Mouse (Mus musculus): ENCODE measurements around the gene Rab35.

Rab35 gene

DNA sequence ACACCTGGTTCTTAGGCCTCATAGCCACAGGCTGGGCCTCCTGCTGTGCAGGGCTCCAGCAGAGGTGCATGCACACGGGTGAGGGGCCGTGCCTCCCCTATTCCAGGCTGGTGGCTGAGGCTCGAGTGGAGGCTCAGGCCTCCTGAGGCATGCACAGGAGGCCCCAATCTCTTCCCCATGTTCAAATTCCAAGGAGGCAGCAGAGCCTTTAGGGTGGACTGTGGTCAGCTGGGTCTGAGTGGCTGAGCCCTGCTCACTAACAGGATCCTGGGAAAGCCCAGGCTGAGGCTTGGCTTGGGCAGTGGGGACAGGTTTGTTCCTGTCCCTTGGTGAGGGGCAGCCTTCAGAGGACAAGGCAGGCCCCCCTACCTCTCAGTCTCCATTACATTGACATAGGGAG is 17.2 kb downstream of the Rab35 start:
- no peak for DNase-seq (ENCODE audit: low spot score in 2 of 2)

DNA sequence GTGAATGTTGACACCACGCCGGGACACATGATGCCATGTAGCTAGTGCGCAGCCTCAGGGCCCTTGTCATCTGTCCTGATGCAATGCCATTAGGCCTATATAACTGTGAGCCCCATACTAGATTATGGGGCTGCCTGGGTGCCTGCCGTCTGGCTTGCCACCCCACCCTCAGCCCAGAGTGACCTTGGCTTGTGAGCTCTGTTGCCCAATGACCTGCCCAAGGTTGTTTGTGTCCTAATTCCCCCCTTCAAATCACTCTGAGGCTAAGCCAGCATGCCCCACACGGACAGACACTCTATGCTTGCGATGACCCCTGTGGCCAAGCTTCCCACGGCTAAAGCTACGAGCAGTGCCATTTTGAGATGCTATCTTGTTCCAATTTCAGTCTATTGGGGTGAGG is 18.0 kb downstream of the Rab35 start:
- no peak for DNase-seq (ENCODE audit: low spot score in 2 of 2)

DNA sequence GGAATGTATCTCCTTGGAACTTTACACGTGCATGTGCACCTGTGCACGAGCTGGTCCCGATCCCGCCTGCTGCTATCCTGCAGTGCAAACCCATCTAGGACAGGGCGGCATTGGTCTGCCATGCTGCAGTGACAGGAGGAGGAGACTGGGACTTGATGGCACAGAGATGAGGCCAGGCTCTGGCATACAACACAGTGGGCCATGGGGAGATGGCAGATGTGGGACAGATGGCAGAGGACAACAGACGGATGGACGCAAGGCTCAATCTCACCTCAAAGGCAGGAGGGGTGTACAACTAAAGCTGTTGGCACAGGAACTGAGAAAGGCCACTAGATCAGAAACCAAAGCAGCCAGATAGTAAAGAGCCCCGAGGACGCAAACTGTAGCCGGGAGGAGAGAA is 19.2 kb downstream of the Rab35 start:
- no peak for DNase-seq (ENCODE audit: low spot score in 2 of 2)

DNA sequence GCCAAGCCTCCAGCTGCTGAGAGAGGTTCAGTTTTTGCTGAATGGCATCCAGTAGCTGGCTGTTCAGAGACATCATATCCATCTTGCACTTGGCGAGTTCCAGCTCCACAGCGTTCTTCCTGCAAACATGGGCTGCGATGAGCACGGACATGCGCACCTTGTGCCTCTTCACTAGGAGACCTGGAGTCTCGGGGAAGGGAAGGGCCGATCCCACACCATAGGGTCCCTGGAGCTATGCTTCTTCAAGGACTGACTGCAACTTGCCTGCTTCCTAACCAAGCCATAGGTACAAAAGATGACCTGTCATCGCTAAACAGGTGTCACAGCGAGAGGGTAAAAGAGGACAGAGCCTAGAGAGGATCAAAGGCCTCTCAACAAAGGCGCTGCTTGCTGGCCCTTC is 20.1 kb downstream of the Rab35 start:
- no peak for DNase-seq (ENCODE audit: low spot score in 2 of 2)

DNA sequence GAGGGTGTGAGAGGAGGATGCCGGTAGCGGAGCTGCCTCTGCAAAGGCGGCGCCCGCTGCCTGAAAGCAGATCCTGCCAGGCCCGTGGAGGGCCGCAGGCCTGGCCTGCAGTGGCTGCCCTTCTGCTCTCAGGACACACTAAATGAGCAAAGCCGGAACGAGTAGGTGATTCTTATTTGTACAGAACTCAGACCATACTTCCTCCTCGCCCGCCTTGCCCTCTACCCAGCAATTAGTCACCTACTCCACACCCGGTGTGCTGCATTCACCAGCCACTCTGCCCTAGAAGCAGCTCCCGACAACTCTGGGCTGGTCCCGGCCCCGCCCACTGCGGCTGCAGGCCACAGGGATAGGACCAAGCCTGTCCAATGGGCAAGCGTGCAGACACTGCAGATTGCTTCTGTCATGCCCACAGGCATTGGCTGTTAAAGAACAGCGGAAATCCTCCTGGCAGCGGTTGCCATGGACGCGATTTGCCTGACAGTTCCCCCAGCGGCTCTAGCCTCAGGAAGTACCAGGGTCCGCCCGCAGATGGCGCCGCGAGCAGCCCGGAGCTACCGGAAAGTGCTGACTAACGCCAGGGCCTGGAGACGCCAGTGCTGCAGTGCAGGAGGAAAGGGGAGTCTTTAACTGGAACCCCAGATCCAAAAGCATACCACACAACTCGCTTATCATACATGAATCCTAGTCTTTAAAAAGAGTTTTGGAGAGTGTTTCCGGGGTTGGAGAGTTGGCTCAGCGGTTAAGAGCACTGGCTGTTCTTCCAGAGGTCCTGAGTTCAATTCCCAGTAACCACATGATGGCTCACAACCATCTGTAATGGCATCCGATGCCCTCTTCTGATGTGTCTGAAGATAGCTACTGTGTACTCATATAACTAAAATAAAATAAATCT is 21.2 kb downstream of the Rab35 start:
- DNase-seq (ENCODE audit: low spot score in 2 of 2): peak; percentile 100

DNA sequence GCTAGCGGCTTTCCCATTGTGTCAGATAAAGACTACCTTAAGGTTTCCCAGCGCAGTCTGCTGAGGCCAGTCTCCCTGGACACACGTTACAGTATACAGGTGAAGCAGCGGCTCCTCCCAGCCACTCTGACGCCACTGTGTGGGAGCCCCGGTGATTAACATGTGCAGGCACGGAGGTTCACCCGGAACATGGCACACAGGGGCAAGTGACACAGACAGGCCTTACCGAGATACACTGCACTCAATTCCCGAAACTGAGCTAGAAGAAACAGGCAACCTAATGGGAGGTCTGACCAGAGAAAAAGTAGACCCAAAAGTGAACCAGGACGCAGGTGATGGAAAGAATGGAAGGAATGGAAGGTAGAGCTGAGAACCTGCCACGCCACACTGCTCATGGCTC is 22.1 kb downstream of the Rab35 start:
- DNase-seq (ENCODE audit: low spot score in 2 of 2): no peak

DNA sequence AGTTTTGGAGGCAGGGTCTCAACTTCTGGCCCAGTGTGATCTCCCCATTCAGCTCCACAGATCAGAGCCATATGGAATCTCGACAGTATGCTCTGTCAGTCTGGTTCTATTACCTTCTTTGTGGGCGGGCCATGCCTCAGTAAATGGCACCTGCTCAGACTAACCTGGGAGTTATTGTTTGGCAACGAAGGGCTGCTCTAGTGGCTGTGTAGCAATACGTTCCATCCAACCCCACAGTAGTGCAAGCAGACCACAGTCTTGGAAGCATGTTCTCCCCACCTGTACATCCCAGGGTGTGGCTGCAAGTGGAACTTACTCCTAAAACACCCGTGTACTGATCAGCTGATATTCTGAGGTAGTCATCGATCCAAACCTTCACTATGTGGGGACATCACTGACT is 25.0 kb downstream of the Rab35 start:
- no peak for DNase-seq (ENCODE audit: low spot score in 2 of 2)

DNA sequence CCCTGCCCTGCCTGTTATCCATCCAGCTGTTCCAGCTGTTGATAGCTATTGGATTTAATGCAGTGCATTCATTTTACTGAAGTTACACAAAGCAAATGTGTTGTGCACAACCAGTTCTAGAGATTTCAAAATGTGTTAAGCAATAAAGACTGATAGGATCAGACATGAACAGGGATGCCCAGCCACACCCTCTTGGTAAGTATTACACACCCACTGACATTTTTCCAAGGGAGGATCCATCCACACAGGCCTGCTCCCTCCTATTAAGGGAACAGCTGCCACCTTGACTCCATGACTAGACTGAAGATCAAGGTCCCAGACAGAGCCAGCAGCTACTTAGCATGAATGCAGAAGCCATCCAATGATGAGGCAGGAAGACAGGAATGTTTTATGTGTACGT is 25.5 kb downstream of the Rab35 start:
- DNase-seq (ENCODE audit: low spot score in 2 of 2): no peak

DNA sequence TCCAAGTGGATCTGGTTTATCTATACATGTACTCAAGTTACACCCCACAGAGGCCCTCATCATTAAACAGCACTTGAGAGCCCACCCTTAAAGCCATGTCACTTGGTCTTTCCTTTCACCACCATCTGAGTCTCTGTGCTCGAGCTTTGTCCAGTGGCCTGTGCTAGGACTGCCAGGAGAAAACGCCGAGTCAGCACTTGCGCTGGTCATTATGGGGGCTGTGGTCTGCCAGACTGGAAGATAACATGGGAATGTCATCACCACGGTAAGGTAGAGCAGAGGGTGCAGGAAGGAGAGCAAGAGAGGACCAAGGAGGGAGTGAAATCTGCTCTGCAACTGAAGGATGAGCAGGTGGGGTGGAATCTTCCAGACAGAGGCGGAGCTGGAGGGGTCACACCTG is 26.6 kb downstream of the Rab35 start:
- DNase-seq (ENCODE audit: low spot score in 2 of 2): no peak

DNA sequence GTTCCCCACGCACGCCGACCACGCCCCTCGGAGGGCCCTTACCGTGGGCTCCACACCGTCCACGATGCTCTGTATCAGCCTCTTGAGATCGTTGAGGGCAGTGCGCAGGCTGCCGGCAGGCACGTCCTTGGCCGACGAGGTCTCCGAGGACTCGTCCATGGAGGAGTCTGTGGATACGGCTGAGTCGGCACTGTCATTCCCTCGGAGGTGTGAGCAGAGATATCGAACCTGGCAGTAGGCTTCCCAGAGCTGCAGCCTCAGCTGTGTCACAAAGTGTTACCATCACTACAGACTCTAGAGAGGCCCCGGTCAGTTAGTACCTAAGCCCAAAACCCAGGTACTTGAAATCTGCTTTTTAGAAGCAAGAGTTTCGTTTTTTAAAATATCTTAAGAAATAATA is 30.9 kb downstream of the Rab35 start:
- no peak for DNase-seq (ENCODE audit: low spot score in 2 of 2)

DNA sequence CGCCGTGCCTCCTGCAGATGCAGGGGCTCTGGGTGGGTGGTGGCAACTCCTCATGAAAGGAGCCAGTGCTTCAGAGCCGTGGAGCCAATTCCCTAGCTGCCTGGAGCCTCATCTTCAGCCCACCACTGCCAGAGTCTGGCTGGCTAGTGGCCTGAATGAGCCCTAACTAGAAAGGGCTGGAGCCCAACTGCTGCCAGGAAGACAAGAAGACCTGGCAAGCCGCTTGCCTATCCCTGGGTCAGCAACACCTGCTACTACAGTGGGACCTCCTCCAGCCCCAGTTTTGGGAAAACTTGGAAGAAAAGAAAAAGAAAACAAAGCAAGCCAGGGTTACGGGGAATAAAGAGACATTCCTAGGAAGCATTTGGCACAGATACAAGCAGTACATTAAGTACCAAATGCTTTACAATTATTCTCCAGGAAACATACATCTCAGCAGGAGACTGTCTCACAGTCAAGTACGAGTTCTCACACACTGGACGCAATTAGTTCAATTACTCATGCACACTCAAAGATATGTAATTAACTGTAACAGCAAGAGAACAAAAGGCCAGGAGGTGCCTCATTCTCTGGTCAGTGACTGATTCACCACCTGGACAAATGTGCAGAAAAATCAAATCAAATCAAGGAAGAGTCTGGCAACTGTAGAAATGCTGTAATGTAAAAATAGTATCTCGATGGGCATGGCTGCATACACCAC is 34.8 kb downstream of the Rab35 start:
- peak in 1 of 2 experiments; percentile 58 for DNase-seq (ENCODE audit: low spot score in 2 of 2)

DNA sequence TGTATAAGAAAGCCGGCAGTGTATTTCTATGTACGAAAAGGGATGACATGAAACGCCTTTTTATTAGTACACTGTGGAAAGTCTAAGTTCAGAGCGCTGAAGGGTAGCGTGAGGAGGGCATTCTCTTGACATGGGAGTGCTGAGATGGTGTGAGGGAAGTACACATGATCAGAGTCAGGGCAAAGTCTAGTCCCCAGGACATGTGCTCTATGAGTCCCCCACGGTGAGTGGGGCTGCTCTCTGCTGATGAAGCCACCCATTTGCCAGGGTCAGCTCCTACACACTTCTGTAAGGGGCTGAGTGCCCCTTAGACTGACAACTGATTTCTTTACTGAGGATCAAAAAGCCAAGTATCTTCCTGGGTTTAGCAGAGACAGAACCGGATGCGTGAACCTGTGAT is 35.5 kb downstream of the Rab35 start:
- DNase-seq (ENCODE audit: low spot score in 2 of 2): no peak

DNA sequence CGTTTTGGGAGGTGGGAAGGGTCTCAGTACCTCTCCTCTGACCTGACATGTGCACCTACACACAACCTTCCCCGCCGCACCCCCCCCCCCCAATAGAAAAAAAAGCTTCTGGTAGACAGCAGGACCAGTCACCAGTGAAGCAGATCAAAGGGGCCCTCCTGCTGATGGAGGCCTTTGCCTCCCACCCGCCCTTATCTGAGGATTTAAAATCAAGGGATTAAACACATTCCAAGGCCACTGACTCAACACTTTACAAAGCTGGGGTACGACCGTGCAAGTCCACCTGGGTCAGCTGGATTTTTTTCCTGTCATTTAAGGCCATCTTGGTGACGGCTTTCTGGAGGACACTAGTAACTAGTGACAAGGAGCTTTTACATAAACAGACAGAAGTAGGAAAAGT is 36.2 kb downstream of the Rab35 start:
- no peak for DNase-seq (ENCODE audit: low spot score in 2 of 2)

DNA sequence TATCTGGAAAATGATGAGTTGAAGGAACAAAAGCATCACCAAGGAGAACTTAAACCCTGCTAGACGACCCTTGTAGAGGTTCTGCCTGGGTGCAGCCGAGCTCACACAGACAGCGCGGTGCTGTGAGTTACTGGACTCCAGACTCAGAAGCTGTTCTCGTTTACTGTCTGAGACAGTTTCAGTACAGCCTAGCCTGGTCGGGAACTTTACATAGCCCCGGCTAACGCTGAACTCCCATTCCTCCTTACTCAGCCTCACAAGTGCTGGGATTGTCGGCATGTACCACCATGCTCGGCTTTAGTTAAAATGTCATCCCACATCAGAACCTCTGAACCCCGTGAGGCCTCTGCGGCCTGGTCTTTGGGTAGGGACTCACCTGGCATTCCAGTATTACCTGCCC is 37.3 kb downstream of the Rab35 start:
- DNase-seq (ENCODE audit: low spot score in 2 of 2): no peak

DNA sequence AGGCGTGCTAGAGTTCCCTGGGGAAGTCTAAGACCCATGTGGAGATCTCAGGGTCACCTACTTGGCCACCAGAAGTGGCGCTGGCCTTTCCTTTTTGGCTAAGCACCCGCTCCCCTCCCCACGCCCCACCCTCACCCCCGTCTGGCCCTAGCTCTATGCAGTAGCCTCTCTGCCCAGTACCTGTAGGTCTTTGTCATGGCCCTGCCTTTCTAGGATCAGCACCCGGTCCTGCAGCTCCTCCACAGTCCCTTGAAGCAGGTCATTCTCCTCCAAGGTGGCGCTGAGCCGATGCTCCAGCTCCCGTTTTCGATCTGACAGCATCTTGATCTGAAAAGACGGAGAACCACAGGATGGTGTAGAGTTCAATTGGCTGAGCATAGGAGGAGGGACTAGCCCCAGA is 38.3 kb downstream of the Rab35 start:
- DNase-seq (ENCODE audit: low spot score in 2 of 2): no peak

DNA sequence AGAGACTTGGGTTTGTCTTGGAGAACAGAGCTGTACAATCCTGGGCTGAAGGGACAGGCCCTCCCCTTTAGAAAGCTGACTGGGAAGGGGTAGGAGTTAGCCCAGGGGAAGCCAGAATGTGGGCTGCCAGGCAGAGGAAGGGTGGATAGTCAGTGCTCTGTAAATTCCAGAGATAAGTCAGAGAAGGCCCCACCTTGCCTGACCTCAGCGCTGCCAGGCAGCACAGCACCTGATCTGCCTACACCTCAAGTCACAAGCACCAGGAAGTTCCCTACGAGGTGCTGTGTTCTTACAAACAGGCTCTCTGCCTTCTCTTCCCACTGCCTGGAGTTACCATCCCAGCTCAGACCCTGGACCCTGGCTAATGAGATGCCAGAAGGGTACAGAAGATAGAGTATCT is 38.7 kb downstream of the Rab35 start:
- no peak for DNase-seq (ENCODE audit: low spot score in 2 of 2)

DNA sequence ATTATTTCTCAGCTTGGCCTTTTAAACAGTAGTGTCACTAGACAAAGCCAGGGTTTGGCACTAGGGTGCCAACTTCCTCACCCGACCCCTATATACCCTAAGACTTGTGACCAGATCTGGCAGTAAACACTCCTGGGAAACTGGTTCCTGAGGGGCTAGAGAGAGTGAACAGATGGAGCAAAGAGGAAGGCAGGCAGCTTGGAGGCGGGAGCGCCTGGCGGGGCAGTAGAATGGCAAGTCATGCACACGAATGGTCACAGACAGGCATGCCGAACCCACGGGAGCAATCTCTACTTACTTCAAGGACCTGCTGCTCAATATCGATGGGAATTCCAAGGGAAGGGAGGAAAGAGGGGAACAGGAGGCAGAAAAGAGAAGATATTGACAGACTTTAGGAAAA is 40.1 kb downstream of the Rab35 start:
- no peak for DNase-seq (ENCODE audit: low spot score in 2 of 2)

DNA sequence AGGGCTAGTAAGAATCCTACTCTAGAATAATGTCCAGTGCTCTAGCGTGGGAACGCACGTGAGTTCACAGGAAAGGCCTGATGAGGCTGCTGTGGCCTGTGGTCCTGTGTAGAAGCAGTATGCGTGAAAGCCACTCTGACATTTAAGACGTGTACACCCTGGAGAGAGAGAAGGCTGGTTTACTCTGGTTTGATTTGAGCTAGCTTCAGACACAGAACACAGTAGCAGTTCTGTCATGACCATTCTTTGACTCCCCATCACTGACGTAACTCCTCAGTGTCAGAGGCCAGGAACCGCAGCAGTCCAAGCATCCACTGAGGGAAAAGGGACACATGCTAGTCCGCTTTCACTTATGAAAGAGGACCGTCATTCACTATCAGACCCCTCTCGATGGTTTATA is 53.4 kb downstream of the Rab35 start:
- DNase-seq (ENCODE audit: low spot score in 2 of 2): no peak

DNA sequence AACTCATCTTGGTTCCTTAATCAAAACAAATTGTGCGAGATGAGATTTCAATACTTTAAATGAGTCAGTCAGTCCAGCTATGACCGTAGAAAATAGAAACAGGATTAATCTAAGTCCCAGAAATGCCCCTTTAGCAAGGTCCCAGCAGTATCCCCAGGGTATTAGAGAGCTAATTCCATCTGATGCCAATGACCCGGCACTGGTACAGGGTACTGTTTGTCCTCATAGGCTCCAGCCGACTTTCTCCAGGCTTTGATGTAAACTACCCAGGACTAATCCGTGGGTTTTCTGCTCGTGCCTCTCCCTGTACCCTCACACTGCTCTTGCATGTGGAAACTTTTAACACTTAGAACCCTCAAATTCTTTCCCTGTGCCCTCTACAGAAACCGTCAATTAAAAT is 55.0 kb downstream of the Rab35 start:
- DNase-seq (ENCODE audit: low spot score in 2 of 2): no peak

DNA sequence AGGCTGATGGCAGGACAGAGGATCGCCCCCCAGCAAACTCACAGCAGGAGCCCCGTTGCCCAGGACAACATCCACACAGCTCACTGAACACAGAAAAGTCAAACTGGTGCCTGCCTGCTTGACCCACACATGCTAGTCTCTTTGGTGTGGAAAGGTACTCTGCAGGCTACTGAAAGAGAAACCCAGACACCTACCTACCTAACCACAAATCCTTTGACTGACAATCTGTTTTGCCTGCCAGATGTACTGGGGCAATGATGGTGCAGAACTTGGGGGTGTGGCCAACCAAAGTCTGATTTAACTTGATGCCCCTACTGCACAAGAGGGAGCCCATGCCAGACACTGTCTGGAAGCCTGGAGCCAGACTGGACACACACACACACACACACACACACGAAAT is 61.6 kb downstream of the Rab35 start:
- DNase-seq (ENCODE audit: low spot score in 2 of 2): no peak

DNA sequence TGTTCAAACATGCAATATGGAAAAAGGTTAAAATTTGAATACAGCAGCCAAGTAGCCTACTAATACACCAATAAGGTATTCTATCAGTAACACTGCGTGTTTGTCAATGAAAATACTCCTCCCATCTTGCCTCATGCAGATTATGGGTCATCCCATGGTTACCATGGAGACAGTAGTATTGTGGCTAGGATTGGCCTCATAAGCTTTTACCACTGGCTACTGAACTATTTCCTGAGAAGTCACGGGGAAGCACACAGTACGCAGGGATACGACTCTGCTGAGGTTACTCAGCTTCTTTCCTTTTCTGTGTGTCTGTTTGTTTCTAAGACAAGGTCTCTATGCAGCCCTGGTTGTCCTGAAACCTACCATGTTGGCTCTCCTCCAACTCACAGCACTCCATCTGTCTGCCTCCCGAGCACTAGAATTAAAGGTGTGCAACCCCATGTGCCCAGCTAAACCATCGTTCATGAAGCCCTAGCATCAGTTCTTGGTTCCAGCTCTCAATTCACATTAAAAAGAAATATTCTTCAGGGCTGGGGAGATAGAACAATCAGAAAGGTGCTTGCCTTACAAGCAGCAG is 63.6 kb downstream of the Rab35 start:
- DNase-seq (ENCODE audit: low spot score in 2 of 2): no peak

DNA sequence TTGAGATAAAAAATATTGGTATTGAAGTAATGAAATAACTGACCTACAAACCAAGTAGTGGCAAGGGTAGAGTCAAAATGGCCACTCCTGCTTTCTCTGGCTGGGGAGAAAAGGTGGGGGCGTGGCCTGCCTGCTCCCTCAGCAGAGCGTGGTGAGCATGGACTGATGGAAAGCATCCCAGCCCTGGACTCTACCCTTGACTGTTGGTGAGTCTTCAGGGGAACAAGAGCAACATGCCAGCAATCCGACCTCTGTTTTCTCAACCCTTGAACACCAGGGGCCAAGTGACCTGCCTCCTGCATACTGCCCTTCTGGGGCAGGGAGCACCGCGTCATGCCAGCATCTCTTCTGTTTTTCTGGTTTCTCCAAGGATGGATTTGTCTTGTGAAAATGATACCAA is 65.1 kb downstream of the Rab35 start:
- no peak for DNase-seq (ENCODE audit: low spot score in 2 of 2)

All from cerebellum, postnatal 4 days (tissue).